Mouse (Mus musculus) ovary, postnatal 14 days (tissue): ENCODE measurements at regions not wholly inside any gene's neighbourhood (a gene's known extent, or its start where the extent isn't known, plus 50 kb on each side); places are given as distances from the start of the nearest gene placed in this dataset.
A peak's percentile ranks its signal among the peaks of the same experiment; 100 is the strongest.

Experiments
- DNase-seq: peaks from one replicate; pipeline ENCODE4 v3.0.0; 2022; ENCODE audit warnings: low spot score

DNA sequence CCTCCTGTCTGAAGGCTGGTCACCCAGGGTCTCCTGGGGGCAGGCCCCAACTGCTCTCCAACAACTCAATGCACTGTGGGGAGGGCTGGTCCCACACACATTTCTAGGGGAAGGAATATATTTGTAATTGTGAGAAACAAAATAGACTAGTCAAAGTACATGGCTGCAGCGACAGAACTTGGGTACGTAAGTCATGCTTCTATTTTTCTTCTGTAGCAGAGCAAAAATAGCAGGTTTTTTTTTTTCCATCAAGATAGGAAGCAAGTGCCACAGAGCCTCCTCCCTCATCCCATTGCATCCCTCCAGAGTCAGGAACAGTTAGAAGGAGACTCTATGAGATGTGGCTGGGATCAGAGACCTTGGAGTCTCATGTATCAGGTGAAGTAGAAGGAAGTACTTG is 124.9 kb upstream of the Tnr start:
- no peak for DNase-seq

DNA sequence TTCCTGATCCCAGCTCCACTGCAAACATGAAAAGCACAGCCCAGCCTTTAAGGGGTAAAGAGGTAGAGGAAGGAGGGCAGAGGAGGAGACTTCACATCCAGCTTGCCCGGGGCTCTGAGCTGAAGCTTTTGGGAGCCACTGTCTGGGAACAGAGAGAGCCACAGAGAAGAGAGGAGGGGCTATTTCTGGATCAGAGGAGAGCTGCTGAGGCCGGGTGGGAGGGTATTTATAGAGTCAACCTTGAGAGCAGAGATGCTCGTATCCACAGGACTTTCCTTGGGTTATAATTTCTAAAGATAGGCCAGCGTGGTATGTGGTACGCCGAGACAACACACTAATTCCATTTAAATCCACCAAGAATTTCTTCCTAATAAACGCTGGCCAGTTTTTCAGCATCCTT is 117.3 kb upstream of the Tnr start:
- DNase-seq, result no peak

- no peak for DNase-seq
Observed at GRCm38 (mm10) chr1:159406781-159407180, 116.8 kb upstream of the Tnr start.

- no peak for DNase-seq
Observed at GRCm38 (mm10) chr1:159413374-159413773, 110.2 kb upstream of the Tnr start.

- no peak for DNase-seq
Observed at GRCm38 (mm10) chr1:159415656-159416055, 107.9 kb upstream of the Tnr start.

DNA sequence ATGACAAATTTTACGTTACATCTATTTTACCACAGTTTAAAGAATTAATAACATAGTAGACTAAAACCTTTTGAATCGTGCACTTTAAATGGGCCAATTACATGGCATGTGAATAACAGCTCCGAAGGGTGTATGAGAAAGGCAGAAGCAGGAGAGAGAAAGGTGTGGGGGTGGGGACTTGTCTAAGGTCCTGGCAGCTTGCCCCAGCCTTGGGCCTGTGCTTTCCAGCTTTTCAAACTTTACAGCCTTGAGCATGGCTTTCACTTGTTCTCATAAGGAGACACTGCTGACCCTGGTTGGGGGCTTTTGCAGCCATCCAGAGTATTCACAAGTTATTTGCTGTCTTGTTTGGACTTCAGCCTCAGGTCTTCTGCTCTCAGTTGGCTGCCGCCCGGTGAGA is 106.4 kb upstream of the Tnr start:
- peak; percentile 17 for DNase-seq

DNA sequence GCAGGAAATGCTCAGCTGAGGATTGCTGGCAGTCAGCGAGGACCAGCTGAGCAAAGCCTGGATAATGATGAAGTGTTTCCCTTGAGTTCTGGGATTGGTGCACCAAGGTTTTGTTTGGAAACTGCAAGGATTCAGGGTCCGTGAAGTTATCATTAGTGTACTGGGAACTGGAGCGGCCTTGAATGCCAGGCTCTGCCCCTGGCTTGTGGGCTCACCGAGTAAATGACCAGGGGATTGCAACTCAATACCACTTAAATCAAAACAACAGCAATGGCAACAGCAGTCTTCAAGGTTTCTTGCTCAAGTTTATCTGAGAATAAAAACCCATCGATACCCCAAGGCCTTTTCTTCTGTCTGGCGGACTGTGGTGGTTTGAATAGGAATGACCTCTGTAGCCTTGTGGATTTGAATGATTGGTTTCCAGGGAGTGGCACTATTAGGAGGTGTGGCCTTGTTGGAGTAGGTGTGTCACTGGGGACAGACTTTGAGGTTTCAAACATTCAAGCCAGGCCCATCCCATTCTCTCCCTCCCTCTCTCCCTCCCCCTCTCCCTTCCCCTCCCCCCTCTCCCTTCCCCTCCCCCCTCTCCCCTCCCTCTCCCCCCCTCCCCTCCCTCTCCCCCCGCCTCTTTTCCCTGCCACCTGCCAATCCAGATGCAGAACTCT is 104.1 kb upstream of the Tnr start:
- no peak for DNase-seq

- DNase-seq, result no peak
Observed at GRCm38 (mm10) chr1:159420189-159420588, 103.4 kb upstream of the Tnr start.

GRCm38 (mm10) chr1:159423694-159424093 is 99.9 kb upstream of the Tnr start:
- no peak for DNase-seq

DNA sequence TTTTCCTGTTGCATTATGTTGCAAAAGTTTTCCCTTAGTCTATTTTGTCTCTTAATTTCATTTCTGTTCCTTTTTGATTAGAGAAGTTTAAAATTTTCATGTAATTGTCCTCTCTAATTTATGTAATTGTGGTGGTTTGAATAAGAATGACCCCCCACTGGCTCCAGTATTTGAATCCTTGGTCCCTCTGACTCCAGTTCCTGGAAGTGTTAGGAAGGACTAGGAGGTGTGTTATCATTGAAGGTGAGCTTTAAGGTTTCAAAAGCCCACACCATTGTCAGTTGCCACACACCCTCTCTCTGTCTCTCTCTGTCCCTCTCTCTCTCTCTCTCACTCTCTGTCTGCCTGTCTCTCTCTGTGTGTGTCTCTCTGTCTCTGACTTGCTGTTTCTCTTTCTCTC is 93.6 kb upstream of the Tnr start:
- DNase-seq, result no peak

DNA sequence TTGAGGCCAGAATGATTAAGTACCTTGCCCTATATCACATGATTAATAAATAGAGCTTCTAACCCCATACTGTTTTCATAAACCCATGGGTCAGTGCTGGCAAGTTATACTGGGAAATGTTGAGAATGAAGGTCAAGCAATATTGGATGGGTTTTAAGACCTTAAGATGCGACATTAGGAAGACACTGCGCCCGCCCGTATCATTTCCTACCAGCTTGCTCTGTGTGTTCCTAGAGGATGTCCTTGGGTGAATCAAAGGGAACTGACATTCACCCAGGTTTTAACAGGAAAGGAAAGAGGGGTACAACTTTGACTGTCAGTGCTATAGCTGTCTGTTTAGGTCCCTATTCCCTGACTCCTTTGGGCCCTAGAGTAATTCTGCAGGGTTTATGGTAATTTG is 90.0 kb upstream of the Tnr start:
- DNase-seq, result no peak

GRCm38 (mm10) chr1:159440770-159441169 is 82.8 kb upstream of the Tnr start:
- DNase-seq, result no peak

- no peak for DNase-seq
Observed at GRCm38 (mm10) chr1:159444093-159444492, 79.5 kb upstream of the Tnr start.

DNA sequence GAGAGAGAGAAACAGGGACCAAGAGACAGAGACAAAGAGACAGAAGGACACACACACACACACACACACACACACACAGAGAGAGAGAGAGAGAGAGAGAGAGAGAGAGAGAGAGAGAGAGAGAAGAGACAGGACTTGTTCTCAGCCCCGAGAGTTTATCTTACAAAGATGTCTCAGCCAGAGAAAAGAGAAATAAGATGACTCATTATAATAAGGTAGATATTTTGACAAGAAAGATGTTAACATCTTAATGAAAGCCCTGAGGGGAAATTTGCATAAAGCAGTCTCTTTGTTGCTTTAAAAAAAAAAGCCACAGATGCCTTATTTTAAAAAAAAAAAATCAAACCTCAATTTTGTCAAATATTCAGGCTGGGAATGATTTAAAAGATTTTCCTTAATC is 78.1 kb upstream of the Tnr start:
- DNase-seq, result no peak

- no peak for DNase-seq
Observed at GRCm38 (mm10) chr1:159451462-159451861, 72.1 kb upstream of the Tnr start.

- DNase-seq, result no peak
Observed at GRCm38 (mm10) chr1:159460876-159461275, 62.7 kb upstream of the Tnr start.

DNA sequence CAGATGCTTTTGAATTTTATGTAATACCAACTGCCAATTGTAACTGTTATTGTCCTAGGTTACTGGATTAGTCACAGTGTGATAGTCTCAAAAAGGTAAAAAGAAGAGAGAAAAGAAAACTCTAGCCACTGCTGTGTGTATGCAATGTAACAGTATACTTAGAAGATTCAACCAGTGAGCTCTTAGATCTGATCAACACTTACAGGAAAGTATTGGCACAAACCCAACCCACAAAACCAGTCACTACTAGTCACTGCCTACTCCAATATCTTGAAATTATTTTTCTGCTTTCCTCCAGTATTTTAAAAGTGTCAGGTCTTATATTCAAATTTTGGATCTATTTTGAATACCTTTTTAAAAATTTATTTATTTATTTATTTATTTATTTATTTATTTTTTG is 52.6 kb upstream of the Tnr start:
- no peak for DNase-seq
